Mouse (Mus musculus) embryonic stem cell, embryonic (primary cell): ENCODE measurements at regions not wholly inside any gene's neighbourhood (a gene's known extent, or its start where the extent isn't known, plus 50 kb on each side); places are given as distances from the start of the nearest gene placed in this dataset.

Experiments used
- CTCF ChIA-PET, 4 experiments: fragments of 300-600 bp in 2 of 4; fragments of 350-600 bp in 2 of 4; sonication (Branson Sonifier 250); formaldehyde crosslinking; loops; one replicate each; lab custom pipeline; 2022; ENCODE audit warnings: inconsistent platforms in 2 of 4; lab: Charles Lee
- POLR2A ChIA-PET, 4 experiments: fragments of 300-600 bp in 2 of 4; fragments of 350-600 bp in 2 of 4; sonication (Branson Sonifier 250); formaldehyde crosslinking; loops; one replicate each; lab custom pipeline; 2022; ENCODE audit warnings: antibody characterized with exemption in 4 of 4, inconsistent platforms in 1 of 4; lab: Charles Lee

- ChIA-PET CTCF (interaction anchor here in 3 of 4 experiments (0.6 to 1.4 kb wide), 3 partner anchors 47 to 165 kb away, joined by 3 to 12 read pairs (median 4); no protein-coding TSS in a partner anchor), POLR2A (interaction anchor here in 3 of 4 experiments (0.6 to 2.3 kb wide), 15 partner anchors 10 to 652 kb away, joined by 3 to 8 read pairs (median 3); no protein-coding TSS in a partner anchor)
Observed at GRCm38 (mm10) chr14:76313424-76314190, 101.2 kb upstream of the Tsc22d1 start.

- POLR2A ChIA-PET, result no interaction called here
- CTCF ChIA-PET, result no interaction called here
Observed at GRCm38 (mm10) chr14:76318438-76318837, 96.3 kb upstream of the Tsc22d1 start.

GRCm38 (mm10) chr14:76324246-76324645, 90.5 kb upstream of the Tsc22d1 start:
- CTCF ChIA-PET, result interaction anchor here in 1 of 4 experiments (0.6 kb wide), 1 partner anchor 128 kb away, joined by 5 read pairs; no protein-coding TSS in a partner anchor

GRCm38 (mm10) chr14:76329983-76330382, 84.8 kb upstream of the Tsc22d1 start:
- CTCF ChIA-PET, result no interaction called here

More at GRCm38 (mm10) chr14:76324246-76324645, 90.5 kb upstream of the Tsc22d1 start:
- POLR2A ChIA-PET, result interaction anchor here in 1 of 4 experiments (1.1 kb wide), 1 partner anchor 11 kb away, joined by 3 read pairs; no protein-coding TSS in a partner anchor

GRCm38 (mm10) chr14:76331497-76332335, 83.0 kb upstream of the Tsc22d1 start:
- ChIA-PET POLR2A (interaction anchor here in 1 of 4 experiments (0.5 kb wide), 1 partner anchor 58 kb away, joined by 3 read pairs; no protein-coding TSS in a partner anchor), CTCF (no interaction called here)

More at GRCm38 (mm10) chr14:76329983-76330382, 84.8 kb upstream of the Tsc22d1 start:
- POLR2A ChIA-PET, result interaction anchor here in 1 of 4 experiments (1.1 kb wide), 1 partner anchor 85 kb away, joined by 5 read pairs; the partner anchor contains the start of gene Tsc22d1

GRCm38 (mm10) chr14:76332336-76332703, 82.4 kb upstream of the Tsc22d1 start:
- ChIA-PET CTCF (no interaction called here), POLR2A (interaction anchor here in 1 of 4 experiments (0.5 kb wide), 1 partner anchor 58 kb away, joined by 3 read pairs; no protein-coding TSS in a partner anchor)

GRCm38 (mm10) chr14:76340789-76341188, 74.0 kb upstream of the Tsc22d1 start:
- CTCF ChIA-PET, result no interaction called here

GRCm38 (mm10) chr14:76341226-76341625, 73.5 kb upstream of the Tsc22d1 start:
- ChIA-PET CTCF (no interaction called here), POLR2A (interaction anchor here in 1 of 4 experiments (0.8 kb wide), 1 partner anchor 121 kb away, joined by 3 read pairs; no protein-coding TSS in a partner anchor)

More at GRCm38 (mm10) chr14:76340789-76341188, 74.0 kb upstream of the Tsc22d1 start:
- POLR2A ChIA-PET, result interaction anchor here in 1 of 4 experiments (1.5 kb wide), 1 partner anchor 97 kb away, joined by 4 read pairs; no protein-coding TSS in a partner anchor

GRCm38 (mm10) chr14:76351856-76352255, 62.9 kb upstream of the Tsc22d1 start:
- POLR2A ChIA-PET, result interaction anchor here in 2 of 4 experiments (0.6 to 1.3 kb wide), 2 partner anchors 12 to 64 kb away, joined by 3 to 6 read pairs; no protein-coding TSS in a partner anchor
- CTCF ChIA-PET, result interaction anchor here in 1 of 4 experiments (1.2 kb wide), 1 partner anchor 109 kb away, joined by 3 read pairs; no protein-coding TSS in a partner anchor

GRCm38 (mm10) chr14:76356161-76356560, 58.6 kb upstream of the Tsc22d1 start:
- ChIA-PET CTCF (no interaction called here), POLR2A (interaction anchor here in 1 of 4 experiments (0.7 to 1.3 kb wide), 3 partner anchors 8 to 58 kb away, joined by 3 to 4 read pairs (median 4); partner anchors contain the start of gene Tsc22d1)

GRCm38 (mm10) chr14:76359837-76360410, 54.8 kb upstream of the Tsc22d1 start:
- CTCF ChIA-PET, result interaction anchor here in 1 of 4 experiments (0.7 kb wide), 1 partner anchor 303 kb away, joined by 3 read pairs; no protein-coding TSS in a partner anchor
- POLR2A ChIA-PET, result no interaction called here

- ChIA-PET CTCF (no interaction called here), POLR2A (interaction anchor here in 2 of 4 experiments (0.7 to 0.9 kb wide), 3 partner anchors 8 to 50 kb away, joined by 3 to 6 read pairs (median 6); partner anchors contain the start of gene Tsc22d1 (in 1 of the 2))
Observed at GRCm38 (mm10) chr14:76364034-76364433, 50.7 kb upstream of the Tsc22d1 start.
